Mouse (Mus musculus) urinary bladder, postnatal 14 days (tissue): ENCODE results near the gene Ttll7.

Source experiments
- DNase-seq: peaks from one replicate; pipeline ENCODE4 v3.0.0; 2021; ENCODE audit warnings: low spot score

Gene Ttll7

DNA sequence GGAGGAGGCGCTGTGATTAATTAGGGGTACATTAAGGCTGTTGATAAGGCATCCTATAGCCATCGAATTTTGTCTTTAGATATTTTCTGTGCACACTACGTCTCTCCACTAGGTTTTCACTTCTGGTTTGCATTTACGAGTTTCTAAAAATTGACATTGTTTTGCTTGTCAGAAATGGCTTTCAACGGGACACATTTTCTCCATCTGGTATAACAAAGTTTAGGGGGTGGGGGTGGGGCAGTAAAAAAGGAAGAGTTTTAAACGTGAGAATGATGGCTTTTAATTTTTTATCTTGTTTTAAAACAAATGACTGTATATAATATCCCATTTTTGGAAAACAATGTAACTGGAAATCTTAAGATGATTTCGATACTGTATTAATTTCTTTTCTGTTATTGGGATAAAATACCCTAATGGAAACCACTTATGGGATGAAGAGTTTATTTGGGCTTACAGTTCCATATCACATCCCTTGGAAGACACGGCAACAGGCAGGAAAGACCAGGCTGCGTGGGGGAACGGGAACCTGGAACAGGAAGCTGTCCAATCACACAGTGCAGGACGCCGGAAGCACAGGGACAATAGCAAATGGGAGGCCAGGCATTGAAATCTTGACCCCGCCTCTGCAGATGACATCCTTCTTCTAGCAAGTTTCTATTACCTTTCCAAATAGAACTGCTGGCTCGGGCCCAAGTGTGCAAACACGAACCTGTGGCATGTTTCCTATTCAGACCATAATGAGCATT is 142.7 kb downstream of the Ttll7 start:
- peak; percentile 2 for DNase-seq

DNA sequence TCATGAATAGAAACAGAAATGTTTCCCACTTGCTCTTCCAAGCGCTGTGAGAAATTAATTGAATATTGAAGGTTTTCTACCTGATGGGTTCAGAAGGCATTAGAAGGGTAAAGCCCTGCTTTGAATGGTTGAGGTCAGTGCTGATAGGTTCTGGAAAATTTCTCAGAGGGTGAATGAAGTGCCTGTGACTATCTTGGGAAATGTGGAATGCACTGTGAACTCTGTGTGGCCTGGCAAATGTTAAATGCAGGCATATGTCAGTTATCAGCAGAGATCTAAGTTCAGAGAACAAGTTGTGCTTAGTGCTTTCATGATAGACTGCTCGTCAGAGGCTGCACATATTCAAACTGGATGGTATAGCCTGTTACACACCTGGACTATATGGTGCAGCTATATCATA is 147.0 kb downstream of the Ttll7 start:
- DNase-seq: no peak

DNA sequence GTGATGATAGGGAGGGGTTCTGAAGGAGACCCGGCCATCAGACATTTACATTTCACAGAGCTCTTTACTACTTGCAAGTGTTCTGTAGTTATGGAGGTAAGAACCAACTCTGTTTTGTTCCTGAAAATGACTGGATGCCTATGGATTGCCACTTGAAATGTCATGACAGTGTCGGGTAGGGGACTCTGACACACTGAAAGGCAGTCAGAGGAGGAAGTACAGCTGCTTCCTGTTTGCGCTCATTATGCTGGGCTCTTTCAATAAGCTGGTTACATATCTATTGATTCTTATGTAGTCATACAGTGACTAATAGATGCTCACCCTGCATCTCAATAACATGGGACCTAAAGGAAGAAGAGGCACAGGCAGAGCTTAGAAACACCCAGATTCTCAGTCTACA is 148.8 kb downstream of the Ttll7 start:
- DNase-seq: no peak

DNA sequence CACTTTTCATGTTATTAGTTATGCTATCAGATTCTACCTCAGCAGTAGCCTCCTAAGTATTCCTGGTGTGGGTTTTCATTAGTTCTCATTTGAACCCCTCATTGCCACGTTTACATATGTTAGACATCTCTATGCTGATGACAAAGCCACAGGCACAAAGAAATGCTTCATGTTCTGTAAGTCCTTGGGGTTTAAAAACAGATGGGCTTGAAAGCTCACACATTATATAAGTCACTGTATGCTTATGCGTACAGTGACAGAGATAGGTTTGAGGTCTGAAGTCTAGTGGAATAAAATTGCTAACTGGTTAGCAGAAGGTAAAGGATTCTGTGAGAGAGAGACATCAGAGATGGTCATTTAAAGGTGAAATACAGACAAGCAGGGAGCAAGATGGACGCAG is 149.4 kb downstream of the Ttll7 start:
- no peak for DNase-seq

DNA sequence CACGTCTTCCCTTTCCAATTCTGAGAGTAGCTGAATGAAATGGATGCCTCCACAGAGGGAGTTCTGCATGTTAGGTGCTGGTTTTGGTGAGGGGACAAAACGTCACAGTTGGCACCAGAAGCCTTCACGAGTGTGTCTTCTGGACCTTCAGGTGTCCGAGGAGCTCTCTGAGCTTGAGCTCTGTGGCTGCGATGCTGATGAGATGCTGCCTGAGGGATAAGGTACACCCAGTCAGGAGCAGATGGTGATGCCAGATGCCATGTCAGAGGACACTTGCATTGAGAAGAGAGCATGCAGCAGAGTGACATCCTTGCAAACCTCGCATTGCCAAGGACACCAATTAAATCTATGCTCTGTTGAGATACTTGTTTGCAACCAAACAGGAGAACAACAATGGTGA is 164.3 kb downstream of the Ttll7 start:
- DNase-seq: no peak

DNA sequence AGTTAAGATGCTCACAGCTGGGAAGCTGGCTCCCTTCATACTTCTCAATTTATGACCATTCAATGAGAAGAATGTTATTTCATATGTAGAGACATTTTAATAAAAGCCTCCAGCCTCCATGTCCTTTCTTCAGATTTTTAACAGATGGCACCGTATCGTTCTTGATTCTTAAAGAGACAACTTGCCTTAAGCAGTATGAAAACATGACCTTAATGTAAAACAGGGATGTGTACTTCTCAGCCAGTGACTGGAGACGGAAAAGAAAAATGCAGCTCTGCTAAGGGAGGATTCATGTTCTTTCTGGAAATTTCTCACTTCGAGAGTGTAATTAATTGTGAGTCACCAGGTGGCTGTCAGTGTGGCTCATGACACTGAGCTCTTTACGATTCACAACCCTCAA is 167.3 kb downstream of the Ttll7 start:
- DNase-seq: no peak

DNA sequence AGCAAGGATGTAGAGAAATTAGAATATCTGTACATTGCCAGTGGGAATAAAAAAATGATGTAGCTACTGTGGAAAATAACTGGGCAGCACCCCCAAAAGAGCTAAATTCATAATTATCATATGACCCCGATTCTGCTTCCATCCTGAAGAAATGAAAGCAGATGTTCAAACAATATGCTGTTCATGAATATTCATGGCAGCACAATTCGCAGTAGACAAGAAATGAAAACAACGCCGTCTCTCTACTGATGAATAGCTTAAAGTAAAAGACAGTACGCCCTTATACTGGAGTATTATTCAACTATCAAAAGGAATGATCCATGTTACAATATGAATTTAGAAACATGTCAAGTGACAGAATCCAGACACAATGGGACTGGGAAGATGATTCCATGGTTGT is 174.1 kb downstream of the Ttll7 start:
- no peak for DNase-seq

DNA sequence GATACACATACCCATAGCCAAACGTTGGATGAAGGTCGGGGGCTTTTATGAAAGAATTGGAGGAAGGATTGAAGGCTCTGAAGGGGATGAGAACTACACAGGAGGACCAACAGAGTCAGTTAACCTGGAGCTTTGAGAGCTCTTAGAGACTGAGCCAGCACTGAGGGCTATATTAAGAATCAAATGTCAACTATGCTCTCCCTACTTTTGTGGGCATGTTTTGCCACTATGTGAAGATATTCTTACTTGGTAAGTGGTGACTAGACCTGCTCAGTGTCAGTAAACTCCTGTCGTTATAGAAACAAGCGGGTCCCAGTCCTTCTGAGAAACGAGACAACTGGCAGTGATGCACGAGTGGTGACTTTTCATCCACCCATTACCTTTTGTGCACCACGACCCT is 176.2 kb downstream of the Ttll7 start:
- DNase-seq: no peak

DNA sequence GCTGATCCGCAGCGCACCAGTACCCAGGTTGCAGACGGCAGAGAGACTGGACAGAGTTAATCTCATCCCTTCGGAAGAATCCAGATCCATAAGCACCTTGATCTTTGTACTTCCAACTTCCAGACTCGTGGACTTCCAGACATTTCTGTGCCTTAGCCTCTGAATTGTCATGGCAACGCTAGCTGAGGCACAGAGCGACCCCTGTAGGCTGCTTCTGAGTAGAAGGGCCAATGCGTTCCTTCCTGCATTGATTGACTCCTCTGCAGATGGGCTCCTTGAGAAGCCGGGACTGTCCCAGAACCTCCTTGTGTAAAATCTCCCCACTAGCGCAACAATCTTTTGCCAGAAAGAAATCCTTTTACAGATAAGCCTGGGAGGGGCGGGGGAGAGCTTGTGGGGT is 177.6 kb downstream of the Ttll7 start:
- no peak for DNase-seq

DNA sequence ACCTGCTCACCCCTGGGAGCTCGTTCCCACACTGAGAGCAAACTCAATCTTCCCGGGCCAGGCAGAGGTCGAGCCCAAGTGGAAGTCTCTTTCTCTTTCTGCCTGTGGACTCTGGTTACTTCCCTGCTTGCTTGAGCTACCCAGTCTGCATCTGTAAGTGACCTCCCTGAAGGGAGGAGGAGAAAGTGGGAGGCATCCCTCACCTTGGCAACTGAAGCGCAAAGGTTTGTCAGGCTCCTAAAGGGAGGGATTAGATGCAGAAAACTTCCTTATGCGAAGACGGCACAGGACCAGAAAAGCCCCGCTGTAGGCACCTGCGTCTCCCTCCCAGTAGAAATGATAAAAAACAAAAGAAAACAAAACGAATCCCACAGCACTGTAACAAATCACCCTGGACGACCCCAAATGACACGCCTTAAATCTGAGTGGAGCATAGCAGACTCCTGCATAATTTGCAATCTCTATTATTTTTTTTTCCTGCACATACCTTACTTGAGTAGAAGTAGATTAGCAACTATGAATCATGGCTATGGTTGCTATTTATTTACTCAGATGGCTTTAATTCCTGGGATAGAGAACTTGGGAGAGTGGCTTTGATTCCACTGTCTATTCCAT is 178.2 kb downstream of the Ttll7 start:
- DNase-seq: no peak
